Mouse (Mus musculus) embryonic fibroblast, embryonic 13.5 days (primary cell): ENCODE results near the gene Smad1.

Source experiments
- CTCF ChIP-seq: IDR thresholded peaks from 2 replicates; pipeline ENCODE4 v1.5.1; 2011; ENCODE audit warnings: mild to moderate bottlenecking, control low read depth, low read length, moderate library complexity, borderline replicate concordance; ENCODE audit not compliant: insufficient read depth
- POLR2A ChIP-seq: IDR thresholded peaks from 2 replicates; pipeline ENCODE4 v1.6.1; 2011; ENCODE audit warnings: low read depth, mild to moderate bottlenecking, control low read depth, low read length, moderate library complexity

DNA sequence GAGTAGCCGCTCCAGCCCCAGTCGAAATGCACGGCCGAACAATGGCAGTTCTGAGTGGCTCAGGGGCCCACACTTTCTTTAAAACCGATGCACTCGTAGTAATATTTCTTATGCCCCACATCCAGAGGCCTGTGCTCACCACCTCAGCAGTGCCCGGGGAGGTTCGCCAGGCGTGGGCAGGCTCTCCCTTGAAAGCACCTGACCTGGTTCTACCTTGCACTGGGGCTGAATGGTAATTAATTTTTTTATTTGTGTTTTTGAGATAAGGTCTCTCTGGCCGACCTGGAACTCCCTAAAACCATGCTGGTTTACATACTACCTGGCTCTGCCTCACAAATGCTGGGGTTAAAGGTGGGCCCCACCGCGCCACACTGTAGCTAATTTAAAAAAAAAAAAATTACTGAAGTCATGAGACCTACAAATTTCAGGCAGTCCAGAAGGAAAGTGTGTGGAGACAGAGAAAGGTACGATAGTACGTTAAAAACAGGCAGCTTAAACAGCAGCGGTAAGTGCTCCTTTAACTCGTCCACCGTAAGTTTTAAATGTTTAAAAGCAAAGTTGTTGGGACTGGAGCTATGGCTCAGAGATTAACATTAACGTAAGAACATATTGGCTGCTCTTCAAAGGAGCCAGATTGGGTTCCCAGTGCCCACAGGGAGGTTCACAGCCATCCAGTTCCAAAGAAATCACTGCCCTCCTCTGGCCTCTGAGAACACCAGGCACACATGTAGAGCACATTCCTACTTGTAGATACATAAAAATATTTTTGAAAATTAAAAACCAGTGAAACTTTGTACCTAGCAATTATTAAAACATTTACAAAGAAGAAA is 103.8 kb downstream of the Smad1 start:
- no peak for TF ChIP-seq CTCF
- TF ChIP-seq POLR2A: peak; percentile 40; the same call in 1 of the 2 replicates
